Mouse (Mus musculus): Measurements from ENCODE around the gene Alg11. TPM values are rescaled to one million over a fixed set of nuclear protein-coding genes. Genes with fewer than 3 reads are reported as not detected.

The Alg11 gene
- total RNA-seq, 1 experiment, result 44.7 TPM

DNA sequence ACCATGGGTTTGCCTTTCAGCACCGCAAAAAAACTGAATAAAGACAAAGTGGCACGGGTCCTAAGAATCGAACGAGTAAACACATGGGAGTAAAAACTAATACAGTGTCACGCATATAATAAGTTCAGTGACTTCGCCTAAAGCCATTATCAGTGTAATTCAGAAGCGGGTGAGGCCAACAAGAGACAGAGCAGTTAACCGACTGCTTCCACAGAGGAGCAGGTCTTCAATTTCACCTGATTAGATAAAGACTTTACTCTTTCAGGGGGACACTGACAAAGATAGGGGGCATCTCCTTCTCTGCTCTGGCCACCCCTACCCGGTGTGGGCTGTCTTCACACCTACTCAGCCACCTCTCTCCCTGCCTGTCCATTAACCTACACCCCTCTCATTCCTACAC is 2.2 kb upstream of the Alg11 start:
- H3K36me3 ChIP-seq (ENCODE audit: control insufficient read depth, insufficient read depth, low read length, poor library complexity, severe bottlenecking), result 0 out of 2 replicates have a peak, but pooled peaks cover 2% of the 10 kb centered on the region
- in situ Hi-C loops (cut with MboI; ENCODE audit: low sequenced_read_pairs in 2 of 2, unreplicated experiment in 2 of 2), result no loop called here
- H3K9ac ChIP-seq (ENCODE audit: insufficient read depth, low read depth, low read length, poor library complexity, severe bottlenecking), result no peak overlapping the region
- TF ChIP-seq ZNF384 (IDR thresholded peaks at IDR 0.05; ENCODE audit: low read depth, low read length) (no peak), MAFK (IDR thresholded peaks at IDR 0.05; ENCODE audit: insufficient read depth, low read depth, low read length) (no peak), ZC3H11A (IDR thresholded peaks at IDR 0.05; ENCODE audit: borderline replicate concordance, low read depth, low read length) (no peak), CHD2 (IDR thresholded peaks at IDR 0.05; ENCODE audit: low read depth, low read length) (no peak), HCFC1 (IDR thresholded peaks at IDR 0.05; ENCODE audit: borderline replicate concordance, insufficient read depth, low read length) (no peak)
- H3K4me1 ChIP-seq (ENCODE audit: control insufficient read depth in 2 of 2, insufficient read depth in 2 of 2, low read length in 2 of 2, poor library complexity in 1 of 2), result peaks cover 0 to 3% of the 10 kb centered on the region in 2 experiments; a peak in 2 of 4 replicates
- no peak overlapping the region for H3K27ac ChIP-seq (ENCODE audit: insufficient read depth, low read depth, low read length, poor library complexity, severe bottlenecking)
- H3K4me3 ChIP-seq (ENCODE audit: insufficient read depth in 1 of 2, low read depth in 1 of 2, low read length in 2 of 2, poor library complexity in 1 of 2, severe bottlenecking in 1 of 2), result no peak overlapping the region
- no peak for DNase-seq (ENCODE audit: low read depth, low spot score)
- H3K9me3 ChIP-seq (ENCODE audit: control insufficient read depth, insufficient read depth, low read depth, low read length), result no peaks in the 10 kb centered on the region

DNA sequence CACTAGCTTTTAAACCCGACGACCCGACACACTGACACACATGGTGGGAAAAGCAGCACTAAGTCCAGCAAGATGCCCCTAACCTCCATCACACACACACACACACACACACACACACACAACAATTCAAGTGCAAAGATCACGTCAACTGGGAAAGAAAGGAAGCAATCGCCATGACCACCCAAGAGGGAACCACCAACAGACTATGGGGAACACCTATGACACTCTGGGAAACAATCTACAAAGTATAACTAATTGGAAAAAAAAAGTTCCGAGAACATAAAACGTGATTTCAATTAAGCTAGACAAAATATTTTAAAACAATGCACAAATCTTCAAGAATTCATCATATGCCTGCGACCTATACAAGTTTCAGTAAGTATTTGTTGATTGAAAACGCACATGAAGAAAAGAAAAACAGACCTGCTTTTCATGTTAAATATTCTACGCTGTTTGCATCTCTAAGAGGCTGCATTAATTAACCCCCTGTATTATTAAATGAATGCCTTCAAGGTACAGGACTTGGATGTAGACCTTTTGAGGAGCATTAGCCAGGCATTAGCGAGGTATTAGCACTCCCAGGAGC is 1.3 kb upstream of the Alg11 start:
- Histone ChIP-seq H3K4me3 (ENCODE audit: insufficient read depth in 1 of 2, low read depth in 1 of 2, low read length in 2 of 2, poor library complexity in 1 of 2, severe bottlenecking in 1 of 2) (peak overlapping the region; percentile 90 to 97), H3K27ac (ENCODE audit: insufficient read depth, low read depth, low read length, poor library complexity, severe bottlenecking) (no peak overlapping the region), H3K9me3 (ENCODE audit: control insufficient read depth, insufficient read depth, low read depth, low read length) (no peaks in the 10 kb centered on the region), H3K36me3 (ENCODE audit: control insufficient read depth, insufficient read depth, low read length, poor library complexity, severe bottlenecking) (0 out of 2 replicates have a peak, but pooled peaks cover 2% of the 10 kb centered on the region), H3K9ac (ENCODE audit: insufficient read depth, low read depth, low read length, poor library complexity, severe bottlenecking) (peak overlapping the region; percentile 79; the same call in 1 of the 2 replicates), H3K4me1 (ENCODE audit: control insufficient read depth in 2 of 2, insufficient read depth in 2 of 2, low read length in 2 of 2, poor library complexity in 1 of 2) (peaks cover 0 to 3% of the 10 kb centered on the region in 2 experiments; a peak in 2 of 4 replicates)
- no peak for TF ChIP-seq ZC3H11A (IDR thresholded peaks at IDR 0.05; ENCODE audit: borderline replicate concordance, low read depth, low read length)
- DNase-seq (ENCODE audit: low read depth, low spot score), result no peak
- in situ Hi-C loops (cut with MboI; ENCODE audit: low sequenced_read_pairs in 2 of 2, unreplicated experiment in 2 of 2), result no loop called here

DNA sequence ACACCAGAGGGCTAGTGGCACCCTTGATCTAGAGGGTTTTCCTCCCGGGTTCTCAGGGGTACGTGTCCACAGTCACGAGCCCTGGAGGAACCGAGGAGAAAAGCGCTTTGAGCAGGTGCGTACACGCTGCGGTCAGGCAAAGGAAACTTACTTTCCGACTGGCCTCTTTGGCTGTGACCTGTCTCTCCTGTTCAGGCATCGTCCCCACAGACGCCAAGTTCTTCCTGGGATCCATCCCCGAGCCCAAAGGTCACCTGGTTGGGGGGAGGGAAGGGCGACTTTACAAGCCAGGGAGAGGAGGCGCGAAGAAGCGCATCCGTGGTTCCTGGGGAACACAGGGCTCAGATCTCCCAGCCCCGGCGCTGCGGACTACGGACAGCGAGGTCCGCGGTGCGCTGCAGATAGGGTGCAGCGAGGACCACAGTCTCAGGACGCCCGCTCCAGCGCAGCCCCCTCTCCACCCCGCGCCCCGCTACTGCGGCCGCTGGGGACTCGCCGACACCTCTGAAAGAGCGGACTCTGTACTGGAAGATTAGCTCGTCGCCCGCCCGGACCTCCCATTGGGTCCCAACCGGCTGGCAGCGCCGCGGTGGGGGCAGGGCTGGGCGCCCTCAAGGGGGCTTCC is 588 bp upstream of the Alg11 start, which contains the start of gene Atp7b:
Gene Atp7b, minus strand, starts transcription at position 485 of the 625 bp plus-strand sequence.
- Histone ChIP-seq H3K36me3 (ENCODE audit: control insufficient read depth, insufficient read depth, low read length, poor library complexity, severe bottlenecking) (peaks cover 5% of the 10 kb centered on the region; the same call in 1 of the 2 replicates), H3K27ac (ENCODE audit: insufficient read depth, low read depth, low read length, poor library complexity, severe bottlenecking) (no peak within 1 kb of the TSS), H3K9me3 (ENCODE audit: control insufficient read depth, insufficient read depth, low read depth, low read length) (no peaks in the 10 kb centered on the region), H3K4me1 (ENCODE audit: control insufficient read depth in 2 of 2, insufficient read depth in 2 of 2, low read length in 2 of 2, poor library complexity in 1 of 2) (peaks cover 0 to 3% of the 10 kb centered on the region in 2 experiments; a peak in 2 of 4 replicates), H3K4me3 (ENCODE audit: insufficient read depth in 1 of 2, low read depth in 1 of 2, low read length in 2 of 2, poor library complexity in 1 of 2, severe bottlenecking in 1 of 2) (peak within 1 kb of the TSS; percentile 90 to 100), H3K9ac (ENCODE audit: insufficient read depth, low read depth, low read length, poor library complexity, severe bottlenecking) (peak within 1 kb of the TSS; percentile 82)
- no peak for TF ChIP-seq CHD2 (IDR thresholded peaks at IDR 0.05; ENCODE audit: low read depth, low read length)
- TF ChIP-seq ZC3H11A (IDR thresholded peaks at IDR 0.05; ENCODE audit: borderline replicate concordance, low read depth, low read length), result no peak
- TF ChIP-seq HCFC1 (IDR thresholded peaks at IDR 0.05; ENCODE audit: borderline replicate concordance, insufficient read depth, low read length), result no peak
- no peak for TF ChIP-seq MAFK (IDR thresholded peaks at IDR 0.05; ENCODE audit: insufficient read depth, low read depth, low read length)
- no peak for TF ChIP-seq ZNF384 (IDR thresholded peaks at IDR 0.05; ENCODE audit: low read depth, low read length)
- in situ Hi-C loops (cut with MboI; ENCODE audit: low sequenced_read_pairs in 2 of 2, unreplicated experiment in 2 of 2), result no loop called here
- DNase-seq (ENCODE audit: low read depth, low spot score), result no peak

DNA sequence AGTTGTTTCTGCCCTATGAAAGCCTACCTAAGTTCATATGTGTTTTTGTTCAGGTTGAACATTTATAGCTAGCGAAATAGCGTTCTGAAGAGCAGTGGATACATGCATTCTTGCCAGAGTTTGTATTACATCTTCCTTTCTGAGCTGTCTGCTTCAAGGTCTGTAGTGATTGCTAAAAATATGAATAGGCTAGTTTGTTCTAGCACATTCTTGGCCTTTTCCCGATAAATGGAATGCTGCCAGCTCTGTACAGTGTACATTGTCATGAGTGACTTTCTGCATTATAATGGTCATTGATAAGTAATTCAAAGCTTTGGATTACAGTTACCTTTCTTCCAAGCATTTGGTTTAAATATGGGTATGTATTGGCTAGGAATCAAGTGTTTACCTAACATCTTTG is 605 bp downstream of the Alg11 start:
- in situ Hi-C loops (cut with MboI; ENCODE audit: low sequenced_read_pairs in 2 of 2, unreplicated experiment in 2 of 2), result no loop called here
- no peak for DNase-seq (ENCODE audit: low read depth, low spot score)
- H3K4me1 ChIP-seq (ENCODE audit: control insufficient read depth in 2 of 2, insufficient read depth in 2 of 2, low read length in 2 of 2, poor library complexity in 1 of 2), result peaks cover 0 to 3% of the 10 kb centered on the region in 2 experiments; a peak in 2 of 4 replicates
- peak overlapping the region; percentile 28; the same call in 1 of the 2 replicates for H3K9ac ChIP-seq (ENCODE audit: insufficient read depth, low read depth, low read length, poor library complexity, severe bottlenecking)
- TF ChIP-seq MAFK (IDR thresholded peaks at IDR 0.05; ENCODE audit: insufficient read depth, low read depth, low read length), result no peak
- TF ChIP-seq HCFC1 (IDR thresholded peaks at IDR 0.05; ENCODE audit: borderline replicate concordance, insufficient read depth, low read length), result no peak
- no peak for TF ChIP-seq ZC3H11A (IDR thresholded peaks at IDR 0.05; ENCODE audit: borderline replicate concordance, low read depth, low read length)
- TF ChIP-seq ZNF384 (IDR thresholded peaks at IDR 0.05; ENCODE audit: low read depth, low read length), result no peak
- TF ChIP-seq CHD2 (IDR thresholded peaks at IDR 0.05; ENCODE audit: low read depth, low read length), result no peak
- peaks cover 9% of the 10 kb centered on the region; the same call in 1 of the 2 replicates for H3K36me3 ChIP-seq (ENCODE audit: control insufficient read depth, insufficient read depth, low read length, poor library complexity, severe bottlenecking)
- H3K27ac ChIP-seq (ENCODE audit: insufficient read depth, low read depth, low read length, poor library complexity, severe bottlenecking), result no peak overlapping the region
- H3K4me3 ChIP-seq (ENCODE audit: insufficient read depth in 1 of 2, low read depth in 1 of 2, low read length in 2 of 2, poor library complexity in 1 of 2, severe bottlenecking in 1 of 2), result peak overlapping the region; percentile 81 to 100
- H3K9me3 ChIP-seq (ENCODE audit: control insufficient read depth, insufficient read depth, low read depth, low read length), result no peaks in the 10 kb centered on the region

Data from ES-E14 (cell line).